Mouse (Mus musculus) small intestine, adult 2 months (tissue): ENCODE measurements around the gene Mfsd4b3. TPM values are rescaled to one million over a fixed set of nuclear protein-coding genes. Genes with fewer than 3 reads are reported as not detected.

Experiments used
- H3K27ac ChIP-seq: fragments of 200-500 bp; 2 replicates; pipeline ENCODE4 v1.5.1; 2012; ENCODE audit warnings: low read depth, low read length, control low read depth, inconsistent platforms; ENCODE audit not compliant: insufficient read depth
- H3K27me3 ChIP-seq: fragments of 200-500 bp; 2 replicates; pipeline ENCODE4 v1.6.1; 2012; ENCODE audit warnings: mild to moderate bottlenecking, moderate library complexity, low read length, inconsistent platforms; ENCODE audit not compliant: control insufficient read depth, insufficient read depth
- H3K36me3 ChIP-seq: fragments of 200-500 bp; 2 replicates; pipeline ENCODE4 v1.6.1; 2012; ENCODE audit warnings: mild to moderate bottlenecking, low read length, control low read depth, inconsistent platforms; ENCODE audit not compliant: control insufficient read depth, insufficient read depth
- H3K4me1 ChIP-seq: fragments of 200-500 bp; 2 replicates; pipeline ENCODE4 v1.6.1; 2012; ENCODE audit warnings: low read length, inconsistent platforms, mixed read lengths; ENCODE audit not compliant: control insufficient read depth, insufficient read depth, insufficient read length
- H3K4me3 ChIP-seq: fragments of 200-500 bp; 2 replicates; pipeline ENCODE4 v1.5.1; 2012; ENCODE audit warnings: low read depth, mild to moderate bottlenecking, control low read depth, inconsistent platforms, low read length, moderate library complexity
- CTCF ChIP-seq: fragments of 200-500 bp; IDR thresholded peaks from 2 replicates; pipeline ENCODE4 v1.5.1; 2012; ENCODE audit warnings: low read depth, mild to moderate bottlenecking, control low read depth, inconsistent platforms, low read length, moderate library complexity, mixed read lengths; ENCODE audit not compliant: insufficient replicate concordance, insufficient read length; ENCODE audit errors: extremely low read depth
- POLR2A ChIP-seq: fragments of 200-500 bp; IDR thresholded peaks from 2 replicates; pipeline ENCODE4 v1.6.1; 2012; ENCODE audit warnings: low read depth, mild to moderate bottlenecking, control low read depth, inconsistent platforms, low read length, moderate library complexity
- WGBS: fragments of 180-500 bp; shearing (Covaris S2); methylation state at CpG from one replicate; pipeline ENCODE4 v1.1.7; 2018; 5-methylcytosine and 5-hydroxymethylcytosine counted together
- polyA plus RNA-seq: library from polyadenylated mRNA; depleted of rRNA; stranded (reverse); fragments of >200 nt; gene quantifications from 2 replicates; pipeline ENCODE4 v1.2.3, GENCODE M21; 2012

The Mfsd4b3 gene
- polyA plus RNA-seq, 1 experiment = 13.3 TPM

GRCm38 (mm10) chr10:39982604-39983003, 22.7 kb upstream of the Mfsd4b3 start:
- Histone ChIP-seq H3K27ac (no peak overlapping the region), H3K27me3 (no peaks in the 10 kb centered on the region), H3K36me3 (no peaks in the 10 kb centered on the region), H3K4me3 (no peak overlapping the region), H3K4me1 (no peaks in the 10 kb centered on the region)
- no peak for TF ChIP-seq CTCF
- no peak for TF ChIP-seq POLR2A
- 34% methylated on average over 5 of the region's 5 CpGs for WGBS

GRCm38 (mm10) chr10:39978231-39978630, 18.3 kb upstream of the Mfsd4b3 start:
- Histone ChIP-seq H3K36me3 (no peaks in the 10 kb centered on the region), H3K4me1 (no peaks in the 10 kb centered on the region), H3K27me3 (no peaks in the 10 kb centered on the region), H3K27ac (no peak overlapping the region), H3K4me3 (no peak overlapping the region)
- WGBS = 97% methylated on average over 1 of the region's 1 CpGs
- TF ChIP-seq CTCF = no peak
- no peak for TF ChIP-seq POLR2A

DNA sequence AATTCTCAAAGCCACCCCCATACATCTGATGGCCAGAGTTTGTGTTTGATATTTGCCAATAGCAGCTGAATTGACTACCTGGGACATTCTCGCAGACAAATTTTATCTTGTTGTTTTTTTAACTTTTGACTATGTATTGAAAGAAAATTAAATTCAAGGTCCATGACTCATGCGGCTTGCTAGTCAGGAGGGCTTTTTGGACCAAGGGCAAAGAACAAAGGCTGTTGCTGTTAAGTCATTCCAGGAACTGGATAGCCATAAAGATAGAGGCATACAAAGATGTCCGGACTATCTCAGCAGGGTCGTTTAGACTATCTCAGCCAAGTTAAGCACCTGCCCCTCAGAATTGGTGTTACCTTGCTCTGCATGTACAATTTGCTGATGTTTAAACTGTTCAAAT, 17.4 kb upstream of the Mfsd4b3 start:
- 73% methylated on average over 4 of the region's 4 CpGs for WGBS

DNA sequence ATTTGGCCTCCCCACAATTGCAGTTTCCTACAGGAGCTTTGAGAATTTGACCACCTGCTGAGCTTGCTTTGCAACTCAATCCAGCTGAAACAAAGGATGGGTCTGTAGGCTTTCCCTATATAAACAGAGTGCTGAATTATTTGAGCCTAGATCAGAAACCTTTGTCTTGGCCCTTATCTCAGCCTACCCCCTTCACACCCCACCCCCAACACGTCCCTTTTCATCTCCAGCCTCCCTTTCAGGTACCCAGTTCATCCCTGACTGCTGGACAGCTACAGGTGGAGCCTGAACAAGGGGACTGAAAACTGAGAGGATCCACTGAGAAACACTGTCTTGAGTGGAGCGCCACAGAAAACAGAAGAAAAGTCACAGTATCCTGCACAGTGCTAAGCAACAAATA, 15.8 kb upstream of the Mfsd4b3 start:
- no peaks in the 10 kb centered on the region for H3K36me3 ChIP-seq
- no peaks in the 10 kb centered on the region for H3K4me1 ChIP-seq
- TF ChIP-seq CTCF (no peak), POLR2A (no peak)
- H3K27ac ChIP-seq = no peak overlapping the region
- no peaks in the 10 kb centered on the region for H3K27me3 ChIP-seq
- H3K4me3 ChIP-seq = no peak overlapping the region
- 57% methylated on average over 2 of the region's 2 CpGs for WGBS

More for the DNA sequence above, 17.4 kb upstream of the Mfsd4b3 start:
- Histone ChIP-seq H3K36me3 (no peaks in the 10 kb centered on the region), H3K4me1 (no peaks in the 10 kb centered on the region), H3K27me3 (no peaks in the 10 kb centered on the region), H3K4me3 (no peak overlapping the region), H3K27ac (no peak overlapping the region)
- no peak for TF ChIP-seq POLR2A
- TF ChIP-seq CTCF = no peak

DNA sequence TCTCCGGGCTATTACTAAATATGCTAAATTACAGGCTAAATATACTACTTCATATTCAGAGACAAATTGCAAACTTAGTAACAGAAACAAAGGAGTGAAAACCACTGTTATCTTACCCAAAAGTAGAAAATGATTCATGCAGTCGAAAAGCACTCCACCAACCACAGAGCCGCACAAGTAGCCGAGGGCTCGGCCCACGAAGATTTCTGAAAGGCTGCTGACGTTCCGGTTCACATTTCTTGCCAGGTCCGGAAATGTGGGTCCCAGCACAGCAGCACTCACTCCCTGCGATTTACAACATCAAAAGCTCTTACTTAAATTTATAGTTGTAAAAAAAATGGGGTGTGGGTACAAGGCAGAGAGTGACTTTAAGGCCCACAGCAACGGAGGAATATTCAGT, 15.0 kb upstream of the Mfsd4b3 start:
- Histone ChIP-seq H3K4me1 (no peaks in the 10 kb centered on the region), H3K27me3 (no peaks in the 10 kb centered on the region), H3K4me3 (no peak overlapping the region), H3K36me3 (no peaks in the 10 kb centered on the region), H3K27ac (no peak overlapping the region)
- TF ChIP-seq CTCF (no peak), POLR2A (no peak)
- WGBS = 70% methylated on average over 11 of the region's 11 CpGs

DNA sequence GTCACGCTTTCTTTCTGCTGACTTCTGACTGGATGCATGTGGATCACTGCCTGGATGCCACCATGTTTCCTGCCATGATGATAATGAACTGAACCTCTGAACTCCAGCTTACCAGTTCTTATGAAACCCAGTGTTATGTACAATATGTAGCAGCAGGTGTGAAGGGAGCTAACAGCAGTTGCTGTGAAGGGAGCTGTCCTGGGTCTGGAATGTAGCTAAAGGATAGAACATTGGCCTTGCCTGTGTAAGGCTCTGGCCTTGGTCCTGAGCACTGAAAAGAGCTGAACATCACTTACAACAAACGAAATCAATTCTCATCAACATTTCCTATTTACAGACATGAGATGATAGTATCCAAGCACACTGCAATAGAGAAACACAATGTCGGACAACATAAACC, 7.6 kb upstream of the Mfsd4b3 start:
- Histone ChIP-seq H3K27me3 (no peaks in the 10 kb centered on the region), H3K36me3 (no peaks in the 10 kb centered on the region), H3K4me1 (no peaks in the 10 kb centered on the region), H3K4me3 (no peak overlapping the region), H3K27ac (no peak overlapping the region)
- 84% methylated on average over 3 of the region's 3 CpGs for WGBS
- no peak for TF ChIP-seq POLR2A
- no peak for TF ChIP-seq CTCF

DNA sequence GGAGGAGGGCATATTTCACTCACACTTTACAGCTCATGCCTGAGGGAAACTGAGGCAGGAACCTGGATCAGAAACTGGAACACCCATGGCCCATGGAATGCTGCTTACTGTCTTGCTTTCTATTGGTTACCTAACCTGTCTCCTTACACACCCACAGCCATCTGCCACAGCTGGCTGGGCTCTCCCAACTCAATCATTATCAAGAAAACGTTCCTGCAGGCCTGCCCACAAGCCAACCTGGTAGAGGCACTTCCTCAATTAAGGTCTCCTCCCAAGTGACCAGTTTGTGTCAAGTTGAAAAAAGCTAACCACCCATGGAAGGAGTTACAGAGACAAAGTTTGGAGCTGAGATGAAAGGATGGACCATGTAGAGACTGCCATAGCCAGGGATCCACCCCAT, 2.0 kb upstream of the Mfsd4b3 start:
- Histone ChIP-seq H3K27ac (no peak overlapping the region), H3K27me3 (no peaks in the 10 kb centered on the region), H3K4me1 (peaks cover 1% of the 10 kb centered on the region; the same call in 1 of the 2 replicates), H3K4me3 (no peak overlapping the region), H3K36me3 (no peaks in the 10 kb centered on the region)
- TF ChIP-seq CTCF (no peak), POLR2A (no peak)
- 3% methylated on average over 1 of the region's 1 CpGs for WGBS
